Mouse (Mus musculus) liver, embryonic 14.5 days (tissue): Measurements from ENCODE around the gene Trim11. TPM values are rescaled to one million over a fixed set of nuclear protein-coding genes. Genes with fewer than 3 reads are reported as not detected.
A peak's percentile ranks its signal among the peaks of the same experiment; 100 is the strongest.

Experiments used
- ATAC-seq: fragments of 200-750 bp; cut with Nextera tagmentation; 2 replicates; pipeline ENCODE4 v1.8.0; 2017; ENCODE audit warnings: moderate number of reproducible peaks, mild to moderate bottlenecking, moderate library complexity; ENCODE audit not compliant: insufficient read depth
- DNase-seq, 3 experiments: peaks; one replicate each; pipeline ENCODE4 v3.0.0-alpha.2; 2012 to 2013; ENCODE audit warnings: low read depth in 3 of 3, low spot score in 3 of 3
- H3K27ac ChIP-seq: fragments of 300-500 bp; sonication (generic); 2 replicates; pipeline ENCODE4 v1.5.1; 2014; ENCODE audit warnings: moderate library complexity, mild to moderate bottlenecking, control low read depth, inconsistent platforms
- H3K27me3 ChIP-seq: fragments of 300-500 bp; sonication (generic); 2 replicates; pipeline ENCODE4 v1.6.1; 2014; ENCODE audit warnings: mild to moderate bottlenecking, low read length, moderate library complexity; ENCODE audit not compliant: control insufficient read depth, insufficient read depth
- H3K36me3 ChIP-seq: fragments of 300-500 bp; sonication (generic); replicated peaks from 2 replicates; pipeline ENCODE4 v1.6.1; 2014; ENCODE audit warnings: low read depth; ENCODE audit not compliant: control insufficient read depth, insufficient read depth
- H3K4me1 ChIP-seq, 2 experiments: fragments of 200-500 bp in 1 of 2; fragments of 300-500 bp in 1 of 2; sonication (generic) in 1 of 2; replicated peaks; 2 replicates each; pipeline ENCODE4 v1.6.1; 2012 to 2014; ENCODE audit warnings: antibody characterized with exemption in 1 of 2, inconsistent platforms in 1 of 2, low read length in 1 of 2; ENCODE audit not compliant: control insufficient read depth in 2 of 2, insufficient read depth in 2 of 2
- H3K4me2 ChIP-seq: fragments of 300-500 bp; sonication (generic); 2 replicates; pipeline ENCODE4 v1.6.1; 2014; ENCODE audit warnings: low read depth, mild to moderate bottlenecking, control low read depth, moderate library complexity
- H3K4me3 ChIP-seq, 2 experiments: fragments of 200-500 bp in 1 of 2; fragments of 300-500 bp in 1 of 2; sonication (generic) in 1 of 2; 2 replicates each; pipeline ENCODE4 v1.5.1; 2012 to 2014; ENCODE audit warnings: low read depth in 2 of 2, low read length in 2 of 2, mild to moderate bottlenecking in 2 of 2, control low read depth in 1 of 2, inconsistent platforms in 1 of 2, moderate library complexity in 1 of 2; ENCODE audit not compliant: insufficient read depth in 1 of 2
- H3K9ac ChIP-seq: fragments of 300-500 bp; sonication (generic); replicated peaks from 2 replicates; pipeline ENCODE4 v1.6.1; 2014; ENCODE audit warnings: mild to moderate bottlenecking, control low read depth, moderate library complexity
- H3K9me3 ChIP-seq: fragments of 300-500 bp; sonication (generic); 2 replicates; pipeline ENCODE4 v1.6.1; 2016; ENCODE audit warnings: low read length, mixed read lengths; ENCODE audit not compliant: control insufficient read depth
- CTCF ChIP-seq: IDR thresholded peaks from 2 replicates; pipeline ENCODE4 v1.5.1; 2016; ENCODE audit warnings: antibody characterized with exemption, low read depth, control low read depth
- EP300 ChIP-seq: IDR thresholded peaks from 2 replicates; pipeline ENCODE4 v1.6.1; 2016; ENCODE audit warnings: antibody characterized with exemption, low read depth
- WGBS: fragments of 180-500 bp; shearing (Covaris S2); extraction: QIAGEN DNeasy Blood & Tissue Kit; methylation state at CpG from one replicate; pipeline ENCODE4 v1.1.7; 2014; ENCODE audit not compliant: insufficient replicate concordance; 5-methylcytosine and 5-hydroxymethylcytosine counted together
- polyA plus RNA-seq, 2 experiments: library from polyadenylated mRNA; depleted of rRNA in 1 of 2; stranded (reverse) in 1 of 2; unstranded in 1 of 2; fragments of >200 nt; fragmentation: Nextera tagmentation in 1 of 2; extraction: Ambion mirVana in 1 of 2; gene quantifications; 2 replicates each; pipeline versions ENCODE4 v1.2.1 to v1.2.3; 2012 to 2014

Trim11 gene
- 8.1 and 8.3 TPM in 2 replicates for polyA plus RNA-seq (2012; rRNA removed)
- 6.4 and 6.9 TPM in 2 replicates for polyA plus RNA-seq (2014; fragmentation: Nextera tagmentation; extraction: Ambion mirVana)

DNA sequence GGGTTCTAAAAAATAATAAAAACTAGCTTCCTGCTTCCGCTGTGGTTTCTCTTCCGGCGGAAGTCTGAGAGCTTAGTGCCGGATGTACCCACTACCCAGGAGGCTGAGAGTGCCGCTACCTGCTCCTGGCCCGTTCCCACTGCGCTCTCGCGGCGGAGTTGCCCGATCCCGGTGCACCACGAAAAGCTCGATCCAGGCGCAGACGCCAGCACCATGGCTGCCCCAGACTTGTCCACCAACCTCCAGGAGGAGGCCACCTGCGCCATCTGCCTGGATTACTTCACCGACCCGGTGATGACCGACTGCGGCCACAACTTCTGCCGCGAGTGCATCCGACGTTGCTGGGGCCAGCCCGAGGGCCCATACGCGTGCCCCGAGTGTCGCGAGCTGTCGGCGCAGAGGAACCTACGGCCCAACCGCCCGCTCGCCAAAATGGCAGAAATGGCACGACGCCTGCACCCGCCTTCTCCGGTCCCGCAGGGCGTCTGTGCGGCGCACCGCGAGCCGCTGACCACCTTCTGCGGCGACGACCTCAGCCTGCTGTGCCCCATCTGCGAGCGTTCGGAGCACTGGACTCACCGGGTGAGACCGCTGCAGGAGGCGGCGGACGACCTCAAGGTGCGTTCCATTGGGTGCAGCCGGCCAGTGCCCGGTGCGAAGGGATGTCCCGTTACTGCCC is at the start of gene Trim11:
Trim11 (plus strand) TSS at position 67 of the 679 bp plus-strand sequence.
- DNase-seq (peak in 1 of 3 experiments; percentile 42), ATAC-seq (peak; percentile 67)
- Histone ChIP-seq H3K4me2 (peak within 1 kb of the TSS; percentile 78), H3K9ac (peak within 1 kb of the TSS; percentile 93), H3K9me3 (no peaks in the 10 kb centered on the region), H3K4me1 (peaks cover 7 to 17% of the 10 kb centered on the region in 2 experiments), H3K4me3 (peak within 1 kb of the TSS; percentile 65 to 96), H3K27me3 (no peaks in the 10 kb centered on the region), H3K27ac (peak within 1 kb of the TSS; percentile 77), H3K36me3 (peaks cover 11% of the 10 kb centered on the region)
- TF ChIP-seq EP300: no peak
- no peak for TF ChIP-seq CTCF
- WGBS: under 1% methylated on average over 64 of the region's 64 CpGs

DNA sequence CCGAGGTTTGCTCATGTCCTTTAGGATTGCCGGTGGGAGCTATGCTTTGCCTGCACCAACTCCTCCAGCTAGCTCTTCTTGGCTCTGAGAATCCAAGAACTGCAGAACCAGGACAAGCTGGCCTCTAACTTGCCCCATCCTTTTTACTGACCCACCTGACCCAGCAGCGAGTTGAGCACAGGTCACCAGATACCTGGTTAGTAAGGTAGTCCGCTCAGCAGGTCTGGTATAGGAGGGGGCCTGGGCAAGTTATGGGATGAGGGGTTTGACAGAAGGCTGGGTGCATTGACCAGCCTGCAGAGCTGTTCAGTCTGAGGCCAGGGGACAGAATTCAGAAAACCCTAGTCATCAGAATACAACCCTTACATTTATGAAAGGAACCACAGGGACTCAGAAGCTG is 48.8 kb upstream of the Trim11 start:
- WGBS: 60% methylated on average over 4 of the region's 4 CpGs
- ATAC-seq: no peak
- Histone ChIP-seq H3K4me1 (peaks cover 33 to 34% of the 10 kb centered on the region in 2 experiments), H3K9me3 (no peaks in the 10 kb centered on the region), H3K4me2 (no peak overlapping the region), H3K36me3 (peaks cover 29% of the 10 kb centered on the region), H3K27me3 (no peaks in the 10 kb centered on the region), H3K4me3 (no peak overlapping the region), H3K27ac (peak overlapping the region; percentile 67), H3K9ac (no peak overlapping the region)
- no peak for DNase-seq
- no peak for TF ChIP-seq CTCF
- TF ChIP-seq EP300: no peak

DNA sequence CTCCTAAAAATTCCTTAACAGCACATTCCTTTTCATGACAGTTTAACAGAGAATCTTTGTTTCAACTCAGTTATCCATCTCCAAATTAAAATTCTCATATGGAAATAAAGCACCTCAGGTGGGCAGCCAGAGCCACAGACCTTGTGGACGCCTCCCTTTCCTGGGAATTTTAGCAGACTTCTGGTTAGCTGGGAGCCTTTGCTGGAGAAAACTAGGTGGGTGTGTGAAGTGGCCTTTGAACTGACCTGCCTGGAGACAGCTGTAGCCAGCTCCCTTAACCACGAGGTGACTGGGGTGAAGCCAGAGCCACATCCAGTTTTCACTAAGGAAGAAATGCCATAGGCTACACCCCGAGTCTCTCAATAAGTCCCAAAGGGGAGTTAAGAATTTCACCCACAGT is 48.3 kb upstream of the Trim11 start:
- ATAC-seq (no peak), DNase-seq (no peak)
- Histone ChIP-seq H3K27ac (peak overlapping the region; percentile 67), H3K4me1 (peaks cover 33 to 34% of the 10 kb centered on the region in 2 experiments), H3K27me3 (no peaks in the 10 kb centered on the region), H3K36me3 (peaks cover 34% of the 10 kb centered on the region), H3K9ac (0 out of 2 replicates have a peak overlapping the region, but pooled peaks have one; percentile 15), H3K4me2 (no peak overlapping the region; the same call in 1 of the 2 replicates), H3K4me3 (no peak overlapping the region), H3K9me3 (no peaks in the 10 kb centered on the region)
- 48% methylated on average over 3 of the region's 3 CpGs for WGBS
- TF ChIP-seq CTCF (no peak), EP300 (no peak)

DNA sequence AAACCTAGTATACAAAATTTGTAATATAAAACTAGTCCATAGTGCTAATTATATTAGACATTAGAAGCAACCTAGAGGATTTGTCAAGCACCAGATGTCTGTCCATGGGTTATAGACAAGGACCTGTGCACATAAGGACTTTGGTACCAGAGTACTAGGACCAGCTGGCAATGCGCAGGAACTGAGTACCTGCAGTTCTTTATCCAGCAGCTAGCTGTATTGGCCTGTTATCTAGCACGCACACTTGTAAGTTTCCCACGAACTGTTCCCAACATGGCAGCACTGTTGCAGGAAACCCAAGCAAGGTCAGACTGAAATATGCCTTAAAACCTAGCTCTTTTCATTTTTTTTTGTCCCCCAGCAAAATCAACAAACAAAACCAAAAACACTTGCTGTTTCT is 47.6 kb upstream of the Trim11 start:
- Histone ChIP-seq H3K4me2 (peak overlapping the region; percentile 8), H3K9ac (no peak overlapping the region; the same call in 1 of the 2 replicates), H3K27me3 (no peaks in the 10 kb centered on the region), H3K27ac (peak overlapping the region; percentile 67), H3K36me3 (peaks cover 37% of the 10 kb centered on the region), H3K4me1 (peaks cover 33 to 34% of the 10 kb centered on the region in 2 experiments), H3K4me3 (no peak overlapping the region), H3K9me3 (no peaks in the 10 kb centered on the region)
- ATAC-seq: peak; percentile 56
- DNase-seq: no peak
- TF ChIP-seq CTCF (peak; percentile 56), EP300 (peak; percentile 45)
- WGBS: 12% methylated on average over 3 of the region's 3 CpGs

DNA sequence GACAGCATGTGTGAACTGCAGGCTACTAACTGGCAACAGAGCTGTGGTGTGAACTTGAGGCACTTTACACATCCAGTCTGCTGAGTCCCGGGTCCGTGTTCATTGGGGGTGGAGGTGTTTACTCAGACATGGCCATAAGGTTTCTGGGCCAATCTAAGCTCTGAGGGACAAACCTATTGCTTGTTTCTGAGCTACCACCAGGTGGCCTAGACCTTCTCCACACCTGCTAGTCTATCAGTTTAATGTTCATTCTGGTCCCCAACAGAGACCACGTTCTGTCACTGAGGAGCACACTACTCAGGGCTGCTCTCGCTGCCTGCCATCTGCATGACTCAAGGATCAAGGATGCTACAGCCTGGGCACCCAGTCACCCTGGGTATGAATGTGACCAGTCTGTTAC is 46.3 kb upstream of the Trim11 start:
- H3K27ac ChIP-seq: peak overlapping the region; percentile 67; the same call in 1 of the 2 replicates
- peaks cover 33 to 34% of the 10 kb centered on the region in 2 experiments for H3K4me1 ChIP-seq
- no peak for ATAC-seq
- H3K27me3 ChIP-seq: no peaks in the 10 kb centered on the region
- no peaks in the 10 kb centered on the region for H3K9me3 ChIP-seq
- no peak overlapping the region for H3K4me3 ChIP-seq
- H3K36me3 ChIP-seq: peaks cover 38% of the 10 kb centered on the region
- TF ChIP-seq CTCF (peak; percentile 60), EP300 (no peak)
- no peak for DNase-seq
- H3K4me2 ChIP-seq: no peak overlapping the region
- 74% methylated on average over 4 of the region's 4 CpGs for WGBS
- no peak overlapping the region for H3K9ac ChIP-seq
